Mouse (Mus musculus): Measurements from ENCODE around the gene Zmynd11.

Zmynd11 gene

DNA sequence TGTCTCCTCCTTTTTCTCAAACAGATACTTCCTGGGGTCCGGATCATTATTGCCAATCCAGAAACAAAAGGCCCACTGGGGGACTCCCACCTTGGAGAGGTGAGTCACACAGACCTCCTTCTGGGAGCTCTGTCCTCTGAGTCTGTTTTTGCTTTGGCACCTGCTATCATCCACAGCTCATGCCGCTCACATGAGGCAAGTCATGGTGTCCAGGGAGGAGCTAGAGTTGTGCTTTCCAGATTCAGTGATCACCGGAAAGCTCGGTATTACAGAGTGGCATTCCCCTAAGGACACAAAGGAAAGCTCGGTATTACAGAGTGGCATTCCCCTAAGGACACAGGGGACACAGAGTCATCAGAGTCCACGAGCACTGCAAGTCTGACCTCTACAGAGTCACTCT, 108.5 kb downstream of the Zmynd11 start:
- DNase-seq (ENCODE audit: low spot score) = no peak

DNA sequence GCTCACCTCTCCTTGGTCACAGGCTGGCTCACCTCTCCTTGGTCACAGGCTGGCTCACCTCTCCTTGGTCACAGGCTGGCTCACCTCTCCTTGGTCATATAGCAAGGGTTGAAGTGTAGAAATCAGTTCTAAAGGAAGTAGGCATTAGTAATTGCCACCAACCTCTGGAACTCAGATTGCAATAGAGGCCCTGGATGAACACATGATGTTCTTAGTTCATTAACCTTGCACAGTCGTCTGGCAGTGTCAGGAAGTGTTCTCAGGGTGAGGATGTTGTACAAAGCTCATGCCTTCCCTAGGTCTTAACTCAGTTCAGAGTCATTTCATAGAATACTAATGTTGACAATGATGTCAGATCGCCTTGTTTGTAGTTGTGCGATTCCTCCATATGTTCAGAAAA, 112.1 kb downstream of the Zmynd11 start:
- DNase-seq (ENCODE audit: low spot score) = no peak

DNA sequence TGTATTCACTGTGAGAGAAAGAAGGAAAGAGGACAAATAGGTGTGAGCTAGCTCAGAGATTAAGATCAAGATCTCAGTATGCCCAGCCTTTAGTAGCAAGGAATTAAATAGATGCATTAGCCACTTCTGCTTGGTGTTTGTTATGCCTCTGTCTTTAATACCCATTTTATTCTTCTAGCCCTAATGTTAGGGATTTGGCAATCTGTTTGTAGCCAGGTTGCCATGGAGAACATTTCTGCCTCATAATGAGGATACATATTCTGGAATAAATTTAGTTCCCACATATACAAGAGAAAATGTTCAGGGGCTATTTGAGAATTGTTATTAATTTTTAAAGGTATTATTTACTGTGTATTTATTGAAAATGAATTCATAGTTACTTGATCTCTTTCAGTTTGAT, 114.5 kb downstream of the Zmynd11 start:
- DNase-seq (ENCODE audit: low spot score) = no peak

DNA sequence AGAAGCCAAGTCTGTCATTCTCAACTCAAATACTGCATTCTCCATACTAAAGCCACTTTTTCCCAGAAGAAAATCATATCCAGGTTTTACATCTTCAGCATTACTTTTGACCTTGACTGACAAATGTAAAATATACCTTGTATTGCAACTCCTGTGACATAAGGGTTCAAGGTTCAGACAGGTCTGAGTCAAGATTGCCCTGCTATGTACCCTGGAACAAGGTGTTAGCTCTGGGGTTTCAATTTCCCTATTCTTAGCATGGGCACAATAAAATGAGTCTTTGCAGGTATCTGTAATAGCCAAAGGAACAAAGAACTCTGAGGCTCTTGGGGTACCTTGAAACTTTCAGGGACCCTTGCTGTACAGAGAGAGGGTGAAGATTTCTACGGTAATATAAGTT, 115.2 kb downstream of the Zmynd11 start:
- no peak for DNase-seq (ENCODE audit: low spot score)

DNA sequence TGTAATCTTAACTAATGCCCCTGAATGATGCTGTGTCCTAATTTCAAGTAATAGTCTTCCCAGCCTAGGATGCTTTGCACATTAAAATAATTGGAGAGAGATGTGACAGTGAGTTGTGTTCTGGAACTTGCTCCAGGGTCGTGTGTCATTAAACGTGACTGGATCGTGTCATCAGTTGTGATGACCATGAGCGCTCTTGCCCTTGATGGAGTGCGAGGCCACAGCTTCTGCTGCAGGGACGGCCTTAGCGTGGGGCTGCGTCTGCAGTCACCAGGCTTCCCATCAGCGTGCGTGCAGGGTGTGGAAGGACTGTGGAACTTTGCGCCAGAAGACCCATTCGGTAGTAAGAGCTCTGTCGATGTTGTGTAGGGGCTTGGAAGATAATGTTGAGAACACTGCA, 116.4 kb downstream of the Zmynd11 start:
- no peak for DNase-seq (ENCODE audit: low spot score)

DNA sequence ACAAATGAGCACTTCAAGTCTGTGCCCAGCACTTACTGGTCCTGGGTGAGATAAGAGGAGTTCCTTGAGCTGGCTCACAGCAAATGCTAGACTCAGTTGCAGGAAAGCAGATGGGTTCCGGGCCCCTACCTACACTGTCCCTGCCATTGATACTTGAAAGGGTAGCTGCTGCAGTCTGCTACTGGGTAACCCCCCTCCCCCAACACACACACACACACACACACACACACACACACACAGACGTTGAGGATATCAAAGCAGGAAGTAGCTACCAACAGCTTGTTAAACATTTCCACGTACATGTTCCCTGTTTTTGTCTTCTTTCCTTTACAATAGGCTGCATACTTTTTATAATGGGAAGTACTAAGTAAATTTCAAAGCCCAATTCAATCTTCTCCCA, 127.2 kb downstream of the Zmynd11 start:
- no peak for DNase-seq (ENCODE audit: low spot score)

DNA sequence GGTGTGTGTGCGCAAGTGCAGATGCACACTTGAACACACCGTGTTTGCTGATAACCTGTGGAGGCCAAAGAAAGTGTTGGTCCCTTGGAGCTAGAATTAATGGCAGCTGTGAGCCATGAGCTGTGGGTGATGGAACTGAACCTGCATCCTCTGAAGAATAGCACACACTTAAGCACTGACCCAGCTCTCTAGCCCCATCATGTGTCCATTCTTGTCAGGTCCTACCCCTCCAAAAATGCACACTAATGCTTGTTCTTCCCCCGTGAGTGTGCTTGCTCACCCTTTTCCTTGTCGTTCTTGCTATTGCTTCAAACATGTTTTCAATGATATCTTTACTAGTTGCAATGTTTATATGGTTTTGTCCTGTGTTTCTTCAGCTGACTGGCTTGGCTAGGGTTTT, 128.6 kb downstream of the Zmynd11 start:
- peak; percentile 66 for DNase-seq (ENCODE audit: low spot score)

DNA sequence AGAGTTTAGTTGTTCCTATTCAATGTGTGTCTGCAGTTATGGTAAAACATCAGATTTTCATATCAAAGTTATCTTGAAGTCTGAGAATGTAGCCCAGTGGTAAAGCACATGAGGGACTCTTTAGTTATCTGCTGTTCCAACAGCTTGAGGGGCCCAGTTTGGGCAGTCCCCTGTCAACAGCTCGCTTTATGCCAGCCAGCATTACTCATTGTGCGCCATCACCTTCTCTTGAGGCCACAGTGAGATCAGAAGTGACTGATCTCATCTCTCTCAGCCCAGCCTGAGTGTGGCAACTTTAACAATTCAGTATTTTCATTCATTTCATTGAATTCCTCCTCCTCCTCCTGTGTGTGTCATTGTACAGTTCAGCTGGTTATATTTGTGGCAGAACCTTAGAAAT, 129.2 kb downstream of the Zmynd11 start:
- no peak for DNase-seq (ENCODE audit: low spot score)

Data from embryo, embryonic 10 days (tissue).